Mouse (Mus musculus): ENCODE measurements at regions not wholly inside any gene's neighbourhood (a gene's known extent, or its start where the extent isn't known, plus 50 kb on each side); places are given as distances from the start of the nearest gene placed in this dataset.

- H3K36me3 ChIP-seq (replicated peaks; ENCODE audit: control insufficient read depth, insufficient read depth, low read depth), result no peaks in the 10 kb centered on the region
- H3K27me3 ChIP-seq (ENCODE audit: control insufficient read depth, insufficient read depth, low read length), result no peaks in the 10 kb centered on the region
- no peaks in the 10 kb centered on the region; a peak in 2 of 4 replicates for H3K4me1 ChIP-seq (replicated peaks; ENCODE audit: control insufficient read depth in 2 of 2, insufficient read depth in 2 of 2, low read length in 1 of 2)
- H3K9ac ChIP-seq (replicated peaks), result no peak overlapping the region
- no peak for ATAC-seq (ENCODE audit: insufficient read depth)
- no peak overlapping the region for H3K4me3 ChIP-seq (ENCODE audit: insufficient read depth in 1 of 2, low read depth in 2 of 2, low read length in 2 of 2)
- no peak overlapping the region for H3K4me2 ChIP-seq (ENCODE audit: low read depth)
- no peak overlapping the region for H3K27ac ChIP-seq
- WGBS (ENCODE audit: insufficient replicate concordance), result 71% methylated on average over 6 of the region's 6 CpGs
- no peak for TF ChIP-seq CTCF (IDR thresholded peaks at IDR 0.05; ENCODE audit: low read depth)
- no peak for TF ChIP-seq EP300 (IDR thresholded peaks at IDR 0.05; ENCODE audit: low read depth)
- no peak for DNase-seq (ENCODE audit: low read depth in 3 of 3, low spot score in 3 of 3)
- no peaks in the 10 kb centered on the region for H3K9me3 ChIP-seq (ENCODE audit: control insufficient read depth, low read length)
These were observed 54.2 kb upstream of the Cplx2 start for GRCm38 (mm10) chr13:54316907-54317306.

DNA sequence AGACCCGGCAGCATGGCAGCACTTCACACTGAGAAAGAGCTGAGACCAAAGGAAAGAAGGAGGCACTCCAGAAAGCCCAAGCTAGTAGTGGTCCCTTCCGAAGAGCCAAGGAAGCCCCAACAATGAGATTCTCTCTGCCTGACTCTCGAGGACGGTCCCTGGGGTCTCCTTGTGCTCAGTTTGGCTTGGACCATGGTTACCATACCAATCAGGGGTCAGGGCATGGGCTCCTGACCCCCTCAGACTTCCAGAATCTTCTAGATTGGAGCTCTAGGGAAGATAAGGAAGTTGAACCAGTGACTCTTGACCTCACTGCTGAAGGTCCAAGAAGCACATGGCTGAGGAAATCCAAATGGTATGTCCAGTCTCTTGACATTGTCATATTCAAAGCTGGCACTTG is 53.0 kb upstream of the Cplx2 start:
- no peak overlapping the region for H3K4me2 ChIP-seq (ENCODE audit: low read depth)
- no peaks in the 10 kb centered on the region; a peak in 1 of 4 replicates for H3K4me1 ChIP-seq (replicated peaks; ENCODE audit: control insufficient read depth in 2 of 2, insufficient read depth in 2 of 2, low read length in 1 of 2)
- WGBS (ENCODE audit: insufficient replicate concordance), result 58% methylated on average over 4 of the region's 4 CpGs
- ATAC-seq (ENCODE audit: insufficient read depth) (no peak), DNase-seq (ENCODE audit: low read depth in 3 of 3, low spot score in 3 of 3) (no peak)
- no peaks in the 10 kb centered on the region for H3K36me3 ChIP-seq (replicated peaks; ENCODE audit: control insufficient read depth, insufficient read depth, low read depth)
- H3K27me3 ChIP-seq (ENCODE audit: control insufficient read depth, insufficient read depth, low read length), result no peaks in the 10 kb centered on the region
- H3K27ac ChIP-seq, result no peak overlapping the region
- H3K4me3 ChIP-seq (ENCODE audit: insufficient read depth in 1 of 2, low read depth in 2 of 2, low read length in 2 of 2), result no peak overlapping the region
- no peak overlapping the region for H3K9ac ChIP-seq (replicated peaks)
- H3K9me3 ChIP-seq (ENCODE audit: control insufficient read depth, low read length), result no peaks in the 10 kb centered on the region
- TF ChIP-seq EP300 (IDR thresholded peaks at IDR 0.05; ENCODE audit: low read depth) (no peak), CTCF (IDR thresholded peaks at IDR 0.05; ENCODE audit: low read depth) (no peak)

DNA sequence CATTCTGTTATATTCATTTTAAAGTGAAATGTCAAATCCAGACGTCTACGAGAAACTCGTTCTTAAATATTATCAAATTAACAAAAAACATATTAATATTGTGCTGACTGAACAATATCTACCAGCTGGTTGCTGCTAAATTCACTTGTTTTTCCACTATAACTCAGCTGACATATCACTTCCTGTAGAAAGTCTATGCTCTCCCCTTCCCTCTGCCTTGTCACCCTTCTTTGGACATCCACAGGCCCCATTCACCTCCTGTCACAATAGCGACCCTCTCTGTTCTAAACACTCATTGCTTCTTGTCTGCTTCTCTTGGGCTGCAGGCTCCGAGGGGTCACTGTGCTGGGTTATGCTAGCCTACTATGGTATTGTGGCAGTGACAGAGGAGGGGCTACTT is 52.5 kb upstream of the Cplx2 start:
- Histone ChIP-seq H3K4me3 (ENCODE audit: insufficient read depth in 1 of 2, low read depth in 2 of 2, low read length in 2 of 2) (no peak overlapping the region), H3K4me2 (ENCODE audit: low read depth) (no peak overlapping the region), H3K4me1 (replicated peaks; ENCODE audit: control insufficient read depth in 2 of 2, insufficient read depth in 2 of 2, low read length in 1 of 2) (no peaks in the 10 kb centered on the region), H3K9ac (replicated peaks) (no peak overlapping the region), H3K27ac (no peak overlapping the region), H3K36me3 (replicated peaks; ENCODE audit: control insufficient read depth, insufficient read depth, low read depth) (no peaks in the 10 kb centered on the region), H3K9me3 (ENCODE audit: control insufficient read depth, low read length) (no peaks in the 10 kb centered on the region), H3K27me3 (ENCODE audit: control insufficient read depth, insufficient read depth, low read length) (no peaks in the 10 kb centered on the region)
- no peak for ATAC-seq (ENCODE audit: insufficient read depth)
- WGBS (ENCODE audit: insufficient replicate concordance), result 58% methylated on average over 5 of the region's 5 CpGs
- no peak for DNase-seq (ENCODE audit: low read depth in 3 of 3, low spot score in 3 of 3)
- no peak for TF ChIP-seq EP300 (IDR thresholded peaks at IDR 0.05; ENCODE audit: low read depth)
- TF ChIP-seq CTCF (IDR thresholded peaks at IDR 0.05; ENCODE audit: low read depth), result no peak

DNA sequence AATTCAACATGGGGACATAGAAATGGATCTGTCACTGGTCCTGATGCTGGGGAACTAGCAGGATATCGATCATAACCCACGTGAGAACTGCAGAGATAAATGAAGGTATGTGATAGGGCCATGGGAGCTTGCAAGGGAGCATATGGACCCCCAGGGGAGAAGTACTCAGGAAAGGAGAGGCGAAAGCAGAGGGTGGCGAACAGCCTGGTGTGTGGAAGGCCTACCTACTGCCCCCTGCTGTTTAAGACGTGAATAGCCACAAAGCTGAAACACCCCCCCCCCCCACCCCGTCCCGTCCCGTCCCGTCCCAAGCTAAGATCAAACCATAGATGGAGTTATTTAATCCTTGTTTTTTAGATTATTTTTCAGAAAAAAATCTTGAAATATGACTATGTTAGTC is 50.9 kb upstream of the Cplx2 start:
- TF ChIP-seq CTCF (IDR thresholded peaks at IDR 0.05; ENCODE audit: low read depth), result peak; percentile 51
- no peak for TF ChIP-seq EP300 (IDR thresholded peaks at IDR 0.05; ENCODE audit: low read depth)
- no peak for ATAC-seq (ENCODE audit: insufficient read depth)

GRCm38 (mm10) chr13:54321011-54321410 is 50.1 kb upstream of the Cplx2 start:
- no peak for TF ChIP-seq EP300 (IDR thresholded peaks at IDR 0.05; ENCODE audit: low read depth)
- TF ChIP-seq CTCF (IDR thresholded peaks at IDR 0.05; ENCODE audit: low read depth), result no peak

More for the DNA sequence above, 50.9 kb upstream of the Cplx2 start:
- H3K27me3 ChIP-seq (ENCODE audit: control insufficient read depth, insufficient read depth, low read length), result no peaks in the 10 kb centered on the region
- H3K4me3 ChIP-seq (ENCODE audit: insufficient read depth in 1 of 2, low read depth in 2 of 2, low read length in 2 of 2), result no peak overlapping the region
- no peak overlapping the region for H3K27ac ChIP-seq
- 37% methylated on average over 9 of the region's 9 CpGs for WGBS (ENCODE audit: insufficient replicate concordance)
- no peaks in the 10 kb centered on the region for H3K9me3 ChIP-seq (ENCODE audit: control insufficient read depth, low read length)
- no peak for DNase-seq (ENCODE audit: low read depth in 3 of 3, low spot score in 3 of 3)
- H3K4me1 ChIP-seq (replicated peaks; ENCODE audit: control insufficient read depth in 2 of 2, insufficient read depth in 2 of 2, low read length in 1 of 2), result no peaks in the 10 kb centered on the region
- H3K9ac ChIP-seq (replicated peaks), result no peak overlapping the region
- no peaks in the 10 kb centered on the region for H3K36me3 ChIP-seq (replicated peaks; ENCODE audit: control insufficient read depth, insufficient read depth, low read depth)
- H3K4me2 ChIP-seq (ENCODE audit: low read depth), result no peak overlapping the region

More at GRCm38 (mm10) chr13:54321011-54321410, 50.1 kb upstream of the Cplx2 start:
- no peak overlapping the region for H3K9ac ChIP-seq (replicated peaks)
- no peaks in the 10 kb centered on the region for H3K36me3 ChIP-seq (replicated peaks; ENCODE audit: control insufficient read depth, insufficient read depth, low read depth)
- H3K27me3 ChIP-seq (ENCODE audit: control insufficient read depth, insufficient read depth, low read length), result no peaks in the 10 kb centered on the region
- ATAC-seq (ENCODE audit: insufficient read depth), result no peak
- no peak for DNase-seq (ENCODE audit: low read depth in 3 of 3, low spot score in 3 of 3)
- H3K9me3 ChIP-seq (ENCODE audit: control insufficient read depth, low read length), result no peaks in the 10 kb centered on the region
- H3K27ac ChIP-seq, result no peak overlapping the region
- WGBS (ENCODE audit: insufficient replicate concordance), result 49% methylated on average over 14 of the region's 14 CpGs
- no peaks in the 10 kb centered on the region for H3K4me1 ChIP-seq (replicated peaks; ENCODE audit: control insufficient read depth in 2 of 2, insufficient read depth in 2 of 2, low read length in 1 of 2)
- H3K4me2 ChIP-seq (ENCODE audit: low read depth), result no peak overlapping the region
- no peak overlapping the region for H3K4me3 ChIP-seq (ENCODE audit: insufficient read depth in 1 of 2, low read depth in 2 of 2, low read length in 2 of 2)
